Mouse (Mus musculus) layer of hippocampus, adult 8-10 months (tissue): ENCODE measurements around the gene 5430402E10Rik. TPM values are rescaled to one million over a fixed set of nuclear protein-coding genes. Genes with fewer than 3 reads are reported as not detected.
A peak's percentile ranks its signal among the peaks of the same experiment; 100 is the strongest.
"Not testable (repeated sequence)": the region's sequence is repeated elsewhere in the genome, so short reads cannot be mapped to it uniquely, and the experiment has no call there.

Experiments
- DNase-seq, 2 experiments: peaks; one replicate each; pipeline ENCODE4 v3.0.0; 2022; ENCODE audit warnings: low spot score in 2 of 2
- total RNA-seq, 4 experiments: library from RNA; stranded (reverse); gene quantifications; 2 replicates each; pipeline ENCODE4 v1.2.4; 2022

5430402E10Rik gene
- not detected for total RNA-seq

DNA sequence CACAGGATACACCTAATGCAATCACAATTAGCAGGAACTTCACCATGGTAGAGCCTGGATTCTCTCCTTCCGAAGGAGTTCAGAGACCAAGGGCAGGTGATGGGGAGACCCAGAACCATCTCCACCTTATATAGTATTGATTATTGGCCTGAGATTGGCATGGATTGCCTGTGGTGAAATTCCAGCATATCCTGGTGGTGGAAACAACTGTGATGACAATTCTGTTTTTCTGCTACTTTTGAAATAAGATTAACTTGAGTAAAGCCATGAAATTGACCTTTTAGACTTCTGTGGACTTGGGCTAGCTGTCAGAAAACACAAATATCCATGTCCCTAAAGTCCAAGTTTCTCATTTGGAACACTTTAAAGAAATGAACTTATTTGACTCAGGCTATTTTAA lies at the start of gene 5430402E10Rik:
TSS of gene 5430402E10Rik (minus strand) at position 101 of the 400 bp plus-strand sequence.
- not testable (repeated sequence) for DNase-seq

DNA sequence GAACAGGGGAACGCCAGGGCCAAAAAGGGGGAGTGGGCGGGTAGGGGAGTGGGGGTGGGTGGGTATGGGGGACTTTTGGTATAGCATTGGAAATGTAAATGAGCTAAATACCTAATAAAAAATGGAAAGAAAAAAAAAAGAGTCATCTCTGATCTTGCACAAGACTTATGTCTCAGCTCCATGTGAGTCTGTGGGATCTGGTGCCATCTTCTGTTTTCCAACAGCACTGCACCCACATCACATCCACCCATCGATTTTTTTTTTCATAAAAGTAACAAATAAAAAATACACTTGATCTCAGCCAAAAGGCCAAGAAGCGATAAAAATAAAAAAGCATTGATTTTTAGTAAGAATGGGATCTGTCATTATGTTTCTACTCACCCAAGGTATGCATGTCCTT lies 44.8 kb downstream of the 5430402E10Rik start:
- peak in 1 of 2 experiments; percentile 2 for DNase-seq

Other genes starting within 250 kb of the 5430402E10Rik start
- gene Prkx, start 128.8 kb downstream of the 5430402E10Rik start, total RNA-seq, result 10 to 100 TPM; 12.2 to 13.5 (median 12.9) TPM
- not detected for gene Pbsn, start 71.4 kb downstream of the 5430402E10Rik start, total RNA-seq
- not detected for gene Gm14744, start 60.3 kb downstream of the 5430402E10Rik start, total RNA-seq
- not detected for gene Obp1a, start 166.3 kb upstream of the 5430402E10Rik start, total RNA-seq
- not detected for gene Gm5938, start 200.4 kb upstream of the 5430402E10Rik start, total RNA-seq